Mouse (Mus musculus): ENCODE results near the gene Phc2. TPM values are rescaled to one million over a fixed set of nuclear protein-coding genes. Genes with fewer than 3 reads are reported as not detected.

The Phc2 gene
- total RNA-seq, 2 experiments from 2014 or later: 84.8 to 90.6 TPM

- Histone ChIP-seq H3K27ac (no peak overlapping the region), H3K4me3 (no peak overlapping the region)
- TF ChIP-seq CTCF (IDR thresholded peaks at IDR 0.05): no peak
- intact Hi-C loops (cut with DNase I): no loop called here
- DNase-seq (ENCODE audit: extremely low spot score in 1 of 2, low spot score in 2 of 2): no peak
Observed at GRCm38 (mm10) chr4:128753571-128753970, 99.1 kb downstream of the Phc2 start.

GRCm38 (mm10) chr4:128755064-128755463 is 100.6 kb downstream of the Phc2 start, which contains the start of gene A3galt2:
Gene A3galt2 (plus strand): TSS chr4:128755364.
- no peak for DNase-seq (ENCODE audit: extremely low spot score in 1 of 2, low spot score in 2 of 2)
- no peak within 1 kb of the TSS for H3K27ac ChIP-seq
- intact Hi-C loops (cut with DNase I): loop anchor here (5.0 kb wide), 1 partner anchor 107 kb away; no protein-coding TSS in a partner anchor
- H3K4me3 ChIP-seq: no peak within 1 kb of the TSS
- TF ChIP-seq CTCF (IDR thresholded peaks at IDR 0.05): no peak

- intact Hi-C loops (cut with DNase I): loop anchor here (5.0 kb wide), 1 partner anchor 106 kb away; no protein-coding TSS in a partner anchor
- no peak for DNase-seq (ENCODE audit: extremely low spot score in 1 of 2, low spot score in 2 of 2)
- TF ChIP-seq CTCF (IDR thresholded peaks at IDR 0.05): no peak
- Histone ChIP-seq H3K4me3 (no peak overlapping the region), H3K27ac (no peak overlapping the region)
Observed at GRCm38 (mm10) chr4:128755900-128756299, 101.4 kb downstream of the Phc2 start.

GRCm38 (mm10) chr4:128759214-128759613 is 104.7 kb downstream of the Phc2 start:
- intact Hi-C loops (cut with DNase I): loop anchor here (5.0 kb wide), 1 partner anchor 103 kb away; no protein-coding TSS in a partner anchor
- H3K4me3 ChIP-seq: no peak overlapping the region
- TF ChIP-seq CTCF (IDR thresholded peaks at IDR 0.05): no peak
- DNase-seq (ENCODE audit: extremely low spot score in 1 of 2, low spot score in 2 of 2): no peak
- H3K27ac ChIP-seq: no peak overlapping the region

GRCm38 (mm10) chr4:128760029-128760428 is 105.5 kb downstream of the Phc2 start:
- no peak for DNase-seq (ENCODE audit: extremely low spot score in 1 of 2, low spot score in 2 of 2)
- Histone ChIP-seq H3K27ac (no peak overlapping the region), H3K4me3 (no peak overlapping the region)
- no peak for TF ChIP-seq CTCF (IDR thresholded peaks at IDR 0.05)
- intact Hi-C loops (cut with DNase I): no loop called here

GRCm38 (mm10) chr4:128766929-128767328 is 112.4 kb downstream of the Phc2 start:
- DNase-seq (ENCODE audit: extremely low spot score in 1 of 2, low spot score in 2 of 2): no peak
- TF ChIP-seq CTCF (IDR thresholded peaks at IDR 0.05): no peak
- intact Hi-C loops (cut with DNase I): no loop called here
- H3K4me3 ChIP-seq: no peak overlapping the region
- H3K27ac ChIP-seq: no peak overlapping the region

GRCm38 (mm10) chr4:128768120-128768519 is 113.6 kb downstream of the Phc2 start:
- intact Hi-C loops (cut with DNase I): no loop called here
- Histone ChIP-seq H3K27ac (no peak overlapping the region), H3K4me3 (no peak overlapping the region)
- TF ChIP-seq CTCF (IDR thresholded peaks at IDR 0.05): no peak
- DNase-seq (ENCODE audit: extremely low spot score in 1 of 2, low spot score in 2 of 2): no peak

- no peak for TF ChIP-seq CTCF (IDR thresholded peaks at IDR 0.05)
- intact Hi-C loops (cut with DNase I): no loop called here
- no peak overlapping the region for H3K27ac ChIP-seq
- H3K4me3 ChIP-seq: no peak overlapping the region
- DNase-seq (ENCODE audit: extremely low spot score in 1 of 2, low spot score in 2 of 2): no peak
Observed at GRCm38 (mm10) chr4:128769569-128770355, 115.3 kb downstream of the Phc2 start.

GRCm38 (mm10) chr4:128770698-128771097 is 116.2 kb downstream of the Phc2 start:
- Histone ChIP-seq H3K27ac (no peak overlapping the region), H3K4me3 (no peak overlapping the region)
- intact Hi-C loops (cut with DNase I): no loop called here
- TF ChIP-seq CTCF (IDR thresholded peaks at IDR 0.05): no peak
- DNase-seq (ENCODE audit: extremely low spot score in 1 of 2, low spot score in 2 of 2): no peak

GRCm38 (mm10) chr4:128773820-128774219 is 119.3 kb downstream of the Phc2 start:
- DNase-seq (ENCODE audit: extremely low spot score in 1 of 2, low spot score in 2 of 2): no peak
- intact Hi-C loops (cut with DNase I): no loop called here
- Histone ChIP-seq H3K27ac (no peak overlapping the region), H3K4me3 (no peak overlapping the region)
- TF ChIP-seq CTCF (IDR thresholded peaks at IDR 0.05): no peak

- H3K27ac ChIP-seq: no peak overlapping the region
- peak in 1 of 2 experiments; percentile 61 for DNase-seq (ENCODE audit: extremely low spot score in 1 of 2, low spot score in 2 of 2)
- intact Hi-C loops (cut with DNase I): no loop called here
- TF ChIP-seq CTCF (IDR thresholded peaks at IDR 0.05): peak; percentile 88
- no peak overlapping the region for H3K4me3 ChIP-seq
Observed at GRCm38 (mm10) chr4:128774467-128774866, 120.0 kb downstream of the Phc2 start.

- Histone ChIP-seq H3K4me3 (no peak overlapping the region), H3K27ac (peak overlapping the region; percentile 47; the same call in 1 of the 2 replicates)
- peak; percentile 64 to 78 for DNase-seq (ENCODE audit: extremely low spot score in 1 of 2, low spot score in 2 of 2)
- TF ChIP-seq CTCF (IDR thresholded peaks at IDR 0.05): peak; percentile 97
- intact Hi-C loops (cut with DNase I): loop anchor here (1.0 to 5.0 kb wide), 3 partner anchors 65 to 166 kb away; partner anchors contain the start of gene Zscan20
Observed at GRCm38 (mm10) chr4:128776568-128777289, 122.2 kb downstream of the Phc2 start.

Data from left cerebral cortex, adult 2 months (tissue).